Mouse (Mus musculus): Measurements from ENCODE around the gene Foxo6. TPM values are rescaled to one million over a fixed set of nuclear protein-coding genes. Genes with fewer than 3 reads are reported as not detected.

Foxo6 gene
- polyA plus RNA-seq, 1 experiment = 0.61 TPM

- TF ChIP-seq CTCF (IDR thresholded peaks at IDR 0.05; ENCODE audit: low read depth, low read length) (no peak), EP300 (IDR thresholded peaks at IDR 0.05; ENCODE audit: insufficient read depth, low read depth, low read length) (no peak), POLR2A (IDR thresholded peaks at IDR 0.05; ENCODE audit: insufficient read depth, low read length) (no peak)
- H3K9ac ChIP-seq (ENCODE audit: low read depth, poor library complexity, severe bottlenecking) = no peak overlapping the region
- no peak overlapping the region for H3K27ac ChIP-seq (ENCODE audit: insufficient read depth, low read length)
- no peaks in the 10 kb centered on the region for H3K27me3 ChIP-seq (ENCODE audit: control insufficient read depth, insufficient read depth, low read length, poor library complexity, severe bottlenecking)
- no peaks in the 10 kb centered on the region for H3K4me1 ChIP-seq (ENCODE audit: control insufficient read depth, insufficient read depth, low read length)
- no peak overlapping the region for H3K4me3 ChIP-seq (ENCODE audit: low read depth, low read length)
- H3K36me3 ChIP-seq (ENCODE audit: control insufficient read depth, insufficient read depth, low read length, poor library complexity, severe bottlenecking) = no peaks in the 10 kb centered on the region
- H3K9me3 ChIP-seq (replicated peaks; ENCODE audit: control insufficient read depth, insufficient read depth, low read length, poor library complexity, severe bottlenecking) = no peaks in the 10 kb centered on the region
Observed at GRCm38 (mm10) chr4:120325748-120326147, 38.6 kb upstream of the Foxo6 start.

- H3K9me3 ChIP-seq (replicated peaks; ENCODE audit: control insufficient read depth, insufficient read depth, low read length, poor library complexity, severe bottlenecking) = no peaks in the 10 kb centered on the region
- H3K27ac ChIP-seq (ENCODE audit: insufficient read depth, low read length) = no peak overlapping the region
- no peak overlapping the region for H3K9ac ChIP-seq (ENCODE audit: low read depth, poor library complexity, severe bottlenecking)
- H3K4me1 ChIP-seq (ENCODE audit: control insufficient read depth, insufficient read depth, low read length) = no peaks in the 10 kb centered on the region
- no peak for TF ChIP-seq CTCF (IDR thresholded peaks at IDR 0.05; ENCODE audit: low read depth, low read length)
- no peak for TF ChIP-seq EP300 (IDR thresholded peaks at IDR 0.05; ENCODE audit: insufficient read depth, low read depth, low read length)
- TF ChIP-seq POLR2A (IDR thresholded peaks at IDR 0.05; ENCODE audit: insufficient read depth, low read length) = no peak
- H3K27me3 ChIP-seq (ENCODE audit: control insufficient read depth, insufficient read depth, low read length, poor library complexity, severe bottlenecking) = no peaks in the 10 kb centered on the region
- H3K4me3 ChIP-seq (ENCODE audit: low read depth, low read length) = no peak overlapping the region
- H3K36me3 ChIP-seq (ENCODE audit: control insufficient read depth, insufficient read depth, low read length, poor library complexity, severe bottlenecking) = no peaks in the 10 kb centered on the region
Observed at GRCm38 (mm10) chr4:120325051-120325450, 37.9 kb upstream of the Foxo6 start.

- Histone ChIP-seq H3K9me3 (replicated peaks; ENCODE audit: control insufficient read depth, insufficient read depth, low read length, poor library complexity, severe bottlenecking) (no peaks in the 10 kb centered on the region), H3K36me3 (ENCODE audit: control insufficient read depth, insufficient read depth, low read length, poor library complexity, severe bottlenecking) (no peaks in the 10 kb centered on the region), H3K27me3 (ENCODE audit: control insufficient read depth, insufficient read depth, low read length, poor library complexity, severe bottlenecking) (no peaks in the 10 kb centered on the region), H3K4me1 (ENCODE audit: control insufficient read depth, insufficient read depth, low read length) (no peaks in the 10 kb centered on the region), H3K9ac (ENCODE audit: low read depth, poor library complexity, severe bottlenecking) (no peak overlapping the region), H3K4me3 (ENCODE audit: low read depth, low read length) (no peak overlapping the region), H3K27ac (ENCODE audit: insufficient read depth, low read length) (no peak overlapping the region)
- TF ChIP-seq EP300 (IDR thresholded peaks at IDR 0.05; ENCODE audit: insufficient read depth, low read depth, low read length) (no peak), POLR2A (IDR thresholded peaks at IDR 0.05; ENCODE audit: insufficient read depth, low read length) (no peak), CTCF (IDR thresholded peaks at IDR 0.05; ENCODE audit: low read depth, low read length) (no peak)
Observed at GRCm38 (mm10) chr4:120323858-120324257, 36.7 kb upstream of the Foxo6 start.

- Histone ChIP-seq H3K9ac (ENCODE audit: low read depth, poor library complexity, severe bottlenecking) (no peak overlapping the region), H3K36me3 (ENCODE audit: control insufficient read depth, insufficient read depth, low read length, poor library complexity, severe bottlenecking) (no peaks in the 10 kb centered on the region)
Observed at GRCm38 (mm10) chr4:120323198-120323597, 36.0 kb upstream of the Foxo6 start.

GRCm38 (mm10) chr4:120317541-120317940 lies 30.4 kb upstream of the Foxo6 start:
- H3K4me3 ChIP-seq (ENCODE audit: low read depth, low read length) = no peak overlapping the region
- H3K4me1 ChIP-seq (ENCODE audit: control insufficient read depth, insufficient read depth, low read length) = no peaks in the 10 kb centered on the region
- no peak for TF ChIP-seq EP300 (IDR thresholded peaks at IDR 0.05; ENCODE audit: insufficient read depth, low read depth, low read length)
- TF ChIP-seq POLR2A (IDR thresholded peaks at IDR 0.05; ENCODE audit: insufficient read depth, low read length) = no peak
- TF ChIP-seq CTCF (IDR thresholded peaks at IDR 0.05; ENCODE audit: low read depth, low read length) = peak; percentile 1
- H3K9me3 ChIP-seq (replicated peaks; ENCODE audit: control insufficient read depth, insufficient read depth, low read length, poor library complexity, severe bottlenecking) = no peaks in the 10 kb centered on the region
- no peaks in the 10 kb centered on the region for H3K36me3 ChIP-seq (ENCODE audit: control insufficient read depth, insufficient read depth, low read length, poor library complexity, severe bottlenecking)
- H3K27me3 ChIP-seq (ENCODE audit: control insufficient read depth, insufficient read depth, low read length, poor library complexity, severe bottlenecking) = no peaks in the 10 kb centered on the region
- H3K9ac ChIP-seq (ENCODE audit: low read depth, poor library complexity, severe bottlenecking) = no peak overlapping the region
- no peak overlapping the region for H3K27ac ChIP-seq (ENCODE audit: insufficient read depth, low read length)

More at GRCm38 (mm10) chr4:120323198-120323597, 36.0 kb upstream of the Foxo6 start:
- peak; percentile 53 for TF ChIP-seq CTCF (IDR thresholded peaks at IDR 0.05; ENCODE audit: low read depth, low read length)
- TF ChIP-seq POLR2A (IDR thresholded peaks at IDR 0.05; ENCODE audit: insufficient read depth, low read length) = no peak
- H3K4me3 ChIP-seq (ENCODE audit: low read depth, low read length) = no peak overlapping the region
- no peaks in the 10 kb centered on the region for H3K4me1 ChIP-seq (ENCODE audit: control insufficient read depth, insufficient read depth, low read length)
- H3K27me3 ChIP-seq (ENCODE audit: control insufficient read depth, insufficient read depth, low read length, poor library complexity, severe bottlenecking) = no peaks in the 10 kb centered on the region
- no peaks in the 10 kb centered on the region for H3K9me3 ChIP-seq (replicated peaks; ENCODE audit: control insufficient read depth, insufficient read depth, low read length, poor library complexity, severe bottlenecking)
- no peak overlapping the region for H3K27ac ChIP-seq (ENCODE audit: insufficient read depth, low read length)

GRCm38 (mm10) chr4:120316716-120317115 lies 29.6 kb upstream of the Foxo6 start:
- no peak for TF ChIP-seq EP300 (IDR thresholded peaks at IDR 0.05; ENCODE audit: insufficient read depth, low read depth, low read length)

More at GRCm38 (mm10) chr4:120316716-120317115, 29.6 kb upstream of the Foxo6 start:
- Histone ChIP-seq H3K4me1 (ENCODE audit: control insufficient read depth, insufficient read depth, low read length) (no peaks in the 10 kb centered on the region), H3K27ac (ENCODE audit: insufficient read depth, low read length) (no peak overlapping the region), H3K36me3 (ENCODE audit: control insufficient read depth, insufficient read depth, low read length, poor library complexity, severe bottlenecking) (no peaks in the 10 kb centered on the region), H3K9ac (ENCODE audit: low read depth, poor library complexity, severe bottlenecking) (no peak overlapping the region), H3K27me3 (ENCODE audit: control insufficient read depth, insufficient read depth, low read length, poor library complexity, severe bottlenecking) (no peaks in the 10 kb centered on the region), H3K9me3 (replicated peaks; ENCODE audit: control insufficient read depth, insufficient read depth, low read length, poor library complexity, severe bottlenecking) (no peaks in the 10 kb centered on the region), H3K4me3 (ENCODE audit: low read depth, low read length) (no peak overlapping the region)
